Mouse (Mus musculus) frontal cortex, adult (tissue): ENCODE measurements at regions not wholly inside any gene's neighbourhood (a gene's known extent, or its start where the extent isn't known, plus 50 kb on each side); places are given as distances from the start of the nearest gene placed in this dataset.
"Not testable (repeated sequence)": the region's sequence is repeated elsewhere in the genome, so short reads cannot be mapped to it uniquely, and the experiment has no call there.

Source experiments
- ATAC-seq: cut with Nextera tagmentation; 2 replicates; pipeline ENCODE4 v1.9.2; 2017; ENCODE audit warnings: mild to moderate bottlenecking, moderate library complexity, mixed read lengths; ENCODE audit not compliant: low TSS enrichment

- ATAC-seq: peak; percentile 88
These were observed 243.9 kb downstream of the Gadd45g start for GRCm38 (mm10) chr13:52090365-52090764.

GRCm38 (mm10) chr13:52094785-52095184 is 248.3 kb downstream of the Gadd45g start:
- ATAC-seq: no peak

GRCm38 (mm10) chr13:52096506-52096905 is 250.0 kb downstream of the Gadd45g start:
- ATAC-seq: no peak

- ATAC-seq: no peak
These were observed 259.6 kb downstream of the Gadd45g start for GRCm38 (mm10) chr13:52105989-52106642.

- ATAC-seq: no peak
These were observed 262.0 kb downstream of the Gadd45g start for GRCm38 (mm10) chr13:52108349-52108921.

- no peak for ATAC-seq
These were observed 262.7 kb downstream of the Gadd45g start for GRCm38 (mm10) chr13:52109039-52109759.

GRCm38 (mm10) chr13:52110750-52111149 is 264.3 kb downstream of the Gadd45g start:
- no peak for ATAC-seq

GRCm38 (mm10) chr13:52113549-52113948 is 267.1 kb downstream of the Gadd45g start:
- ATAC-seq: peak; percentile 69; the same call in 1 of the 2 replicates

- peak; percentile 86 for ATAC-seq
These were observed 268.0 kb downstream of the Gadd45g start for GRCm38 (mm10) chr13:52114431-52114830.

- ATAC-seq: no peak
These were observed 268.5 kb downstream of the Gadd45g start for GRCm38 (mm10) chr13:52114962-52115361.

- ATAC-seq: no peak
These were observed 269.8 kb downstream of the Gadd45g start for GRCm38 (mm10) chr13:52116241-52116640.

- ATAC-seq: no peak
These were observed 270.3 kb downstream of the Gadd45g start for GRCm38 (mm10) chr13:52116756-52117155.

- no peak for ATAC-seq
These were observed 274.3 kb downstream of the Gadd45g start for GRCm38 (mm10) chr13:52120795-52121194.

GRCm38 (mm10) chr13:52125037-52125436 is 278.6 kb downstream of the Gadd45g start:
- ATAC-seq: peak; percentile 59

GRCm38 (mm10) chr13:52127751-52128150 is 281.3 kb downstream of the Gadd45g start:
- ATAC-seq: no peak

GRCm38 (mm10) chr13:52129466-52129865 is 283.0 kb downstream of the Gadd45g start:
- ATAC-seq: no peak

- ATAC-seq: no peak
These were observed 286.7 kb downstream of the Gadd45g start for GRCm38 (mm10) chr13:52133202-52133601.

- no peak for ATAC-seq
These were observed 292.0 kb downstream of the Gadd45g start for GRCm38 (mm10) chr13:52138331-52138945.

- no peak for ATAC-seq
These were observed 292.8 kb downstream of the Gadd45g start for GRCm38 (mm10) chr13:52139140-52139809.

GRCm38 (mm10) chr13:52140221-52140620 is 293.7 kb downstream of the Gadd45g start:
- ATAC-seq: no peak

GRCm38 (mm10) chr13:52144066-52144465 is 297.6 kb downstream of the Gadd45g start:
- ATAC-seq: not testable (repeated sequence)

GRCm38 (mm10) chr13:52145926-52146325 is 299.4 kb downstream of the Gadd45g start:
- ATAC-seq: no peak
